Mouse (Mus musculus) stomach, postnatal 0 days (tissue): ENCODE data around the gene Ptpn22.

Experiments
- CTCF ChIP-seq: IDR thresholded peaks from 2 replicates; pipeline ENCODE4 v1.5.1; 2016; ENCODE audit warnings: antibody characterized with exemption, low read depth, mild to moderate bottlenecking, moderate library complexity
- EP300 ChIP-seq: optimal IDR thresholded peaks from 2 replicates; pipeline ENCODE3; 2016; ENCODE audit warnings: antibody characterized with exemption

- TF ChIP-seq CTCF (no peak), EP300 (no peak)
Observed at GRCm38 (mm10) chr3:103835951-103836310, 23.7 kb upstream of the Ptpn22 start.
